In genomic region chr6:67014679-67015075, GRCm38 (mm10) we compare ENCODE assay signal across 12 mouse cellular contexts. TPM values are rescaled to one million over a fixed set of nuclear protein-coding genes. Genes with fewer than 3 reads are reported as not detected.
A peak's percentile ranks its signal among the peaks of the same experiment; 100 is the strongest.
DNase-seq lines count a peak whose midpoint lies in the region; ATAC-seq and TF ChIP-seq lines count a peak whose summit lies in the region.
"Had no signal": no experiment of that assay in that cellular context is flagged by ENCODE, and none has a peak within 500 bp of the region (broad histone marks: within the 10 kb centered on the region; RNA-seq: fewer than 3 reads in every experiment).

No protein-coding gene starts in this region.

- H3K4me1 ChIP-seq in hindbrain, postnatal 0 days (ENCODE audit: insufficient read depth, low read length), result no peaks in the 10 kb centered on the region
- H3K4me1 ChIP-seq: neural tube, embryonic 12.5 days had no signal

- peak; percentile 47 for ATAC-seq in erythroid progenitor cell, adult 5-6 weeks (replicated peaks; ENCODE audit: low FRiP score, poor library complexity, severe bottlenecking)
- no peak for ATAC-seq in hindbrain, postnatal 0 days
- ATAC-seq: forebrain, postnatal 0 days had no signal

- H3K79me2 ChIP-seq in myocyte (ENCODE audit: control insufficient read depth, insufficient read depth), result no peaks in the 10 kb centered on the region

- peak; percentile 65 to 73 for DNase-seq in lung, adult 18-20 months
- DNase-seq in lung, postnatal 10 days, result no peak
- DNase-seq in kidney, postnatal 25 days, result peak; percentile 62 to 89
- DNase-seq in hindbrain, postnatal 0 days (ENCODE audit: low spot score), result no peak
- DNase-seq in layer of hippocampus, adult 8-10 months (ENCODE audit: low spot score in 2 of 2), result no peak
- DNase-seq: forebrain, postnatal 0 days; thymus, postnatal 25 days had no signal

- no peaks in the 10 kb centered on the region for H3K27me3 ChIP-seq in myocyte (ENCODE audit: control insufficient read depth, insufficient read depth, insufficient read length)
- H3K27me3 ChIP-seq in hindbrain, postnatal 0 days (ENCODE audit: insufficient read depth, low read length), result no peaks in the 10 kb centered on the region
- H3K27me3 ChIP-seq: heart, embryonic 13.5 days; neural tube, embryonic 12.5 days had no signal

- no peak for TF ChIP-seq CTCF in hindbrain, postnatal 0 days (IDR thresholded peaks at IDR 0.05; ENCODE audit: low read depth)

- H3K36me3 ChIP-seq in myocyte (ENCODE audit: control insufficient read depth, insufficient read depth), result no peaks in the 10 kb centered on the region
- no peaks in the 10 kb centered on the region for H3K36me3 ChIP-seq in hindbrain, postnatal 0 days (ENCODE audit: insufficient read depth, low read length)
- H3K36me3 ChIP-seq: midbrain, embryonic 10.5 days; neural tube, embryonic 12.5 days had no signal

- no peaks in the 10 kb centered on the region for H3K9me3 ChIP-seq in hindbrain, postnatal 0 days (ENCODE audit: low read length)
- H3K9me3 ChIP-seq: heart, embryonic 13.5 days; midbrain, embryonic 10.5 days; neural tube, embryonic 12.5 days had no signal

- no peak overlapping the region for H3K9ac ChIP-seq in hindbrain, postnatal 0 days (replicated peaks; ENCODE audit: low read length)
- H3K9ac ChIP-seq: forebrain, postnatal 0 days; heart, embryonic 13.5 days; neural tube, embryonic 12.5 days had no signal

- peak overlapping the region; percentile 45 for H3K4me2 ChIP-seq in myocyte (ENCODE audit: low read depth)
- H3K4me2 ChIP-seq in hindbrain, postnatal 0 days (ENCODE audit: low read depth, low read length), result no peak overlapping the region
- H3K4me2 ChIP-seq: heart, embryonic 13.5 days; neural tube, embryonic 12.5 days had no signal

- no peak for TF ChIP-seq POLR2A in myocyte (IDR thresholded peaks at IDR 0.05; ENCODE audit: insufficient read length, low read depth)

- H3K27ac ChIP-seq in hindbrain, postnatal 0 days, result no peak overlapping the region
- H3K27ac ChIP-seq: heart, embryonic 13.5 days; midbrain, embryonic 10.5 days; neural tube, embryonic 12.5 days had no signal

- WGBS in hindbrain, postnatal 0 days, result 100% methylated on average over 1 of the region's 1 CpGs

- H3K4me3 ChIP-seq in myocyte, result no peak overlapping the region
- H3K4me3 ChIP-seq in hindbrain, postnatal 0 days (ENCODE audit: low read length), result no peak overlapping the region
- H3K4me3 ChIP-seq: heart, embryonic 13.5 days; midbrain, embryonic 10.5 days; neural tube, embryonic 12.5 days had no signal

- no peak overlapping the region for H3ac ChIP-seq in myocyte (ENCODE audit: control insufficient read depth, insufficient read length)

TF ChIP-seq in myocyte, 11 proteins besides CTCF, POLR2A, EP300 and RAD21:
- TF ChIP-seq REST (IDR thresholded peaks at IDR 0.05; ENCODE audit: insufficient read depth, insufficient read length), result no peak
- peak; percentile 92 for TF ChIP-seq CEBPB (IDR thresholded peaks at IDR 0.05; ENCODE audit: insufficient read depth, poor library complexity, severe bottlenecking)
- TF ChIP-seq SRF (IDR thresholded peaks at IDR 0.05; ENCODE audit: control insufficient read depth, insufficient read length, low read depth), result peak; percentile 98
- no peak for TF ChIP-seq E2F4 (IDR thresholded peaks at IDR 0.05; ENCODE audit: insufficient read depth)
- TF ChIP-seq TCF3 (IDR thresholded peaks at IDR 0.05; ENCODE audit: insufficient read length, low read depth), result peak; percentile 55
- TF ChIP-seq USF1 (IDR thresholded peaks at IDR 0.05; ENCODE audit: low read depth), result no peak
- no peak for TF ChIP-seq MAX (IDR thresholded peaks at IDR 0.05; ENCODE audit: low read depth)
- peak in 2 of 3 experiments; percentile 92 to 99 for TF ChIP-seq MYOD1 (IDR thresholded peaks at IDR 0.05; ENCODE audit: control insufficient read depth in 1 of 3, insufficient read length in 2 of 3, low read depth in 2 of 3)
- peak; percentile 8 for TF ChIP-seq POLR2AphosphoS2 (IDR thresholded peaks at IDR 0.05; ENCODE audit: insufficient read length, low read depth)
- peak; percentile 43 to 96 (median 86) for TF ChIP-seq MYOG (IDR thresholded peaks at IDR 0.05; ENCODE audit: control insufficient read depth in 1 of 3, insufficient read depth in 1 of 3, insufficient read length in 2 of 3, low read depth in 2 of 3)
- peak; percentile 75 for TF ChIP-seq TCF12 (IDR thresholded peaks at IDR 0.05; ENCODE audit: insufficient read depth, poor library complexity, severe bottlenecking)

RNA-seq across cellular contexts. Expression of gene Gadd45a, which starts 22.6 kb away (rescaled TPM):
- 113 and 203 TPM in 2 replicates for total RNA-seq in erythroid progenitor cell, adult 5-6 weeks (2015; ENCODE audit: low replicate concordance)
- 152 and 192 TPM in 2 replicates for total RNA-seq in erythroid progenitor cell, adult 5-6 weeks (2017; ENCODE audit: low replicate concordance)
- 381 TPM for polyA plus RNA-seq in myocyte (2012; fragmentation: generic; extraction: Trizol)
- 7.9 and 14.9 TPM in 2 replicates for total RNA-seq in hindbrain, postnatal 0 days (2014; rRNA removed)
- 16.2 and 16.9 TPM in 2 replicates for polyA plus RNA-seq in hindbrain, postnatal 0 days (2015; fragmentation: Nextera tagmentation; extraction: Ambion mirVana)
- 1 to 10 TPM; 6.0 to 8.9 (median 8.0) TPM for total RNA-seq in layer of hippocampus, adult 8-10 months (2022)

Comparison
In these comparisons a context has a peak if more than half of its experiments do, and no peak if none do; other contexts are left out.
1. DNase-seq: peak in lung, adult 18-20 months (2 of 2) and kidney, postnatal 25 days (2 of 2); none in lung, postnatal 10 days (single experiment), hindbrain, postnatal 0 days (single experiment) and layer of hippocampus, adult 8-10 months (0 of 2).